Mouse (Mus musculus) 3T3-L1 (cell line): ENCODE results near the gene Aplf.
"Not testable (repeated sequence)": the region's sequence is repeated elsewhere in the genome, so short reads cannot be mapped to it uniquely, and the experiment has no call there.

Experiments
- DNase-seq: peaks from one replicate; pipeline ENCODE4 v3.0.0-alpha.2; 2015; ENCODE audit warnings: low read depth, low spot score

Aplf gene

GRCm38 (mm10) chr6:87628936-87629335 is 43.1 kb downstream of the Aplf start:
- DNase-seq, result not testable (repeated sequence)

GRCm38 (mm10) chr6:87623151-87623550 is 48.8 kb downstream of the Aplf start:
- no peak for DNase-seq

- DNase-seq, result peak; percentile 41
These were observed 50.7 kb downstream of the Aplf start for GRCm38 (mm10) chr6:87621281-87621680.

GRCm38 (mm10) chr6:87618021-87618420 is 54.0 kb downstream of the Aplf start:
- DNase-seq, result no peak

GRCm38 (mm10) chr6:87615696-87616083 is 56.3 kb downstream of the Aplf start:
- no peak for DNase-seq

GRCm38 (mm10) chr6:87614794-87615695 is 56.9 kb downstream of the Aplf start:
- peak; percentile 40 for DNase-seq

- peak; percentile 83 for DNase-seq
These were observed 72.2 kb downstream of the Aplf start for GRCm38 (mm10) chr6:87599825-87600224.

- DNase-seq, result no peak
These were observed 74.7 kb downstream of the Aplf start for GRCm38 (mm10) chr6:87597116-87597833.

GRCm38 (mm10) chr6:87594188-87594587 is 77.8 kb downstream of the Aplf start:
- no peak for DNase-seq

- DNase-seq, result peak; percentile 48
These were observed 81.4 kb downstream of the Aplf start, which contains the start of gene Prokr1 for GRCm38 (mm10) chr6:87590394-87591281. Prokr1 (minus strand) TSS chr6:87590743.

- no peak for DNase-seq
These were observed 82.1 kb downstream of the Aplf start for GRCm38 (mm10) chr6:87589718-87590393.

GRCm38 (mm10) chr6:87583991-87584390 is 88.0 kb downstream of the Aplf start:
- DNase-seq, result no peak

GRCm38 (mm10) chr6:87583183-87583611 is 88.8 kb downstream of the Aplf start:
- DNase-seq, result no peak

GRCm38 (mm10) chr6:87582456-87582855 is 89.5 kb downstream of the Aplf start:
- DNase-seq, result peak; percentile 98

- no peak for DNase-seq
These were observed 90.4 kb downstream of the Aplf start for GRCm38 (mm10) chr6:87581581-87581980.

- no peak for DNase-seq
These were observed 90.9 kb downstream of the Aplf start for GRCm38 (mm10) chr6:87581071-87581470.
